25 mouse cellular contexts compared by ENCODE assay signal in the genomic region with DNA sequence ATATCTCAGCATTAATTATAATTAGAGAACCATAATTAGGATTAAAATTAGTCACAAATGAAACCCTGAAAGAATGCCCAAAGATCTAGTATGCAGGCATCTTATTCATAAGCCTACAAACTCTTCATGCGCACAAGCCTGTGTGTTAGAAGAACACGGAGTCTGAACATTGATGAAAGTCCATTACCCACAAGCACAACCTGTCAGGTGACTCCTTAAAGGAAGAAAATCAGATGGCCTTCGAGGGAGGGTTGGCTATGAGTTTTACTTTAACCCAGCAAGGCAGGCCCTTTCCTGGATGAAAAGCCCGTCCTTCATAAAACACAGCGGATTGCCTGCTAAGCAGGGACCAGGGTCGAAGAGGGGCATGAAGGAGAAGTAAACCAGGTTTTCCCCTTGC. TPM values are rescaled to one million over a fixed set of nuclear protein-coding genes. Genes with fewer than 3 reads are reported as not detected.
DNase-seq lines count a peak whose midpoint lies in the region; ATAC-seq lines count a peak whose summit lies in the region.
"Had no signal": no experiment of that assay in that cellular context is flagged by ENCODE, and none has a peak within 500 bp of the region (broad histone marks: within the 10 kb centered on the region; RNA-seq: fewer than 3 reads in every experiment).

No protein-coding gene starts in this region.

- H3K27ac ChIP-seq in kidney, embryonic 15.5 days: no peak overlapping the region
- no peak overlapping the region for H3K27ac ChIP-seq in intestine, embryonic 16.5 days (ENCODE audit: low read length)
- H3K27ac ChIP-seq in forebrain, embryonic 13.5 days: no peak overlapping the region
- H3K27ac ChIP-seq: embryonic facial prominence, embryonic 10.5 days; gastrocnemius, adult 2 months; heart, embryonic 13.5 days; hindbrain, embryonic 12.5 days had no signal

- H3K9ac ChIP-seq in kidney, embryonic 15.5 days: no peak overlapping the region
- H3K9ac ChIP-seq in intestine, embryonic 16.5 days (ENCODE audit: low read depth, low read length): no peak overlapping the region
- H3K9ac ChIP-seq in forebrain, embryonic 13.5 days: no peak overlapping the region
- H3K9ac ChIP-seq: heart, embryonic 13.5 days; hindbrain, embryonic 12.5 days had no signal

- WGBS in kidney, embryonic 15.5 days: 82% methylated on average over 6 of the region's 6 CpGs
- WGBS in intestine, embryonic 16.5 days: 73% methylated on average over 6 of the region's 6 CpGs
- 88% methylated on average over 6 of the region's 6 CpGs for WGBS in forebrain, embryonic 13.5 days

- no peak overlapping the region for H3K4me2 ChIP-seq in kidney, embryonic 15.5 days
- H3K4me2 ChIP-seq in intestine, embryonic 16.5 days (ENCODE audit: low read depth, low read length): no peak overlapping the region
- H3K4me2 ChIP-seq in forebrain, embryonic 13.5 days: no peak overlapping the region
- H3K4me2 ChIP-seq: heart, embryonic 13.5 days; hindbrain, embryonic 12.5 days had no signal

- no peak overlapping the region for H3K4me3 ChIP-seq in kidney, embryonic 15.5 days (replicated peaks)
- H3K4me3 ChIP-seq in intestine, embryonic 16.5 days (ENCODE audit: low read length): no peak overlapping the region
- H3K4me3 ChIP-seq in forebrain, embryonic 13.5 days: no peak overlapping the region
- H3K4me3 ChIP-seq: embryonic facial prominence, embryonic 10.5 days; gastrocnemius, adult 2 months; heart, embryonic 13.5 days; hindbrain, embryonic 12.5 days had no signal

- no peaks in the 10 kb centered on the region for H3K4me1 ChIP-seq in kidney, embryonic 15.5 days
- no peaks in the 10 kb centered on the region for H3K4me1 ChIP-seq in intestine, embryonic 16.5 days (ENCODE audit: control insufficient read depth, insufficient read depth, low read length)
- H3K4me1 ChIP-seq in forebrain, embryonic 13.5 days: no peaks in the 10 kb centered on the region
- H3K4me1 ChIP-seq: embryonic facial prominence, embryonic 10.5 days; heart, embryonic 13.5 days; hindbrain, embryonic 12.5 days had no signal

- no peaks in the 10 kb centered on the region for H3K36me3 ChIP-seq in kidney, embryonic 15.5 days
- no peaks in the 10 kb centered on the region for H3K36me3 ChIP-seq in intestine, embryonic 16.5 days (ENCODE audit: control insufficient read depth, insufficient read depth, low read length)
- no peaks in the 10 kb centered on the region for H3K36me3 ChIP-seq in forebrain, embryonic 13.5 days (ENCODE audit: poor library complexity, severe bottlenecking)
- H3K36me3 ChIP-seq: embryonic facial prominence, embryonic 10.5 days; G1E; heart, embryonic 13.5 days; hindbrain, embryonic 12.5 days had no signal

- intact Hi-C loops in heart, postnatal 25 days (cut with DNase I): no loop called here

- H3K9me3 ChIP-seq in kidney, embryonic 15.5 days (replicated peaks): no peaks in the 10 kb centered on the region
- H3K9me3 ChIP-seq in intestine, embryonic 16.5 days (ENCODE audit: control insufficient read depth, low read length): no peaks in the 10 kb centered on the region
- H3K9me3 ChIP-seq in forebrain, embryonic 13.5 days (replicated peaks): no peaks in the 10 kb centered on the region
- H3K9me3 ChIP-seq: embryonic facial prominence, embryonic 10.5 days; heart, embryonic 13.5 days; hindbrain, embryonic 12.5 days had no signal

- peak; percentile 34 for DNase-seq in heart, adult 11 months
- no peak for DNase-seq in heart, postnatal 25 days (ENCODE audit: low spot score)
- peak; percentile 86 for DNase-seq in kidney, adult 9 months
- no peak for DNase-seq in embryo, embryonic 10 days (ENCODE audit: low spot score)
- DNase-seq: adrenal gland, postnatal 14 days; B cell, adult 2 months; cerebellum, adult 11-12 months; cerebellum, adult 9-10 months; cerebellum, postnatal 36 days; gastrocnemius, adult 2 months; gastrocnemius, postnatal 25 days; heart, postnatal 4 days had no signal

- no peak for ATAC-seq in kidney, embryonic 15.5 days (replicated peaks; ENCODE audit: low FRiP score)
- ATAC-seq in intestine, embryonic 16.5 days: peak; percentile 50
- ATAC-seq in forebrain, embryonic 13.5 days: no peak
- ATAC-seq: CD4-positive, CD25-positive, alpha-beta regulatory T cell, adult 4 months; forebrain, embryonic 14.5 days; hindbrain, embryonic 16.5 days had no signal

- no peaks in the 10 kb centered on the region for H3K27me3 ChIP-seq in kidney, embryonic 15.5 days
- H3K27me3 ChIP-seq in intestine, embryonic 16.5 days (replicated peaks; ENCODE audit: control insufficient read depth, insufficient read depth, low read length): no peaks in the 10 kb centered on the region
- no peaks in the 10 kb centered on the region for H3K27me3 ChIP-seq in forebrain, embryonic 13.5 days
- H3K27me3 ChIP-seq: heart, embryonic 13.5 days; hindbrain, embryonic 12.5 days had no signal

RNA-seq across cellular contexts. Expression of gene Txndc8, which starts 35.9 kb away (rescaled TPM):
- total RNA-seq in heart, postnatal 25 days (2021): not detected
- polyA plus RNA-seq in kidney, embryonic 15.5 days (2015; fragmentation: Nextera tagmentation; extraction: Ambion mirVana): not detected in 2 replicates
- not detected in 2 replicates for polyA plus RNA-seq in intestine, embryonic 16.5 days (2015; fragmentation: Nextera tagmentation; extraction: Ambion mirVana)
- not detected in 2 replicates for polyA plus RNA-seq in forebrain, embryonic 13.5 days (2015; fragmentation: Nextera tagmentation; extraction: Ambion mirVana)
- total RNA-seq: adrenal gland, postnatal 14 days; G1E; gastrocnemius, adult 2 months; gastrocnemius, postnatal 25 days; granulocyte monocyte progenitor cell, adult 5-6 weeks; heart, postnatal 4 days had no signal
- polyA plus RNA-seq: CD4-positive, CD25-positive, alpha-beta regulatory T cell, adult 4 months; embryonic facial prominence, embryonic 10.5 days; embryonic facial prominence, embryonic 14.5 days; forebrain, embryonic 14.5 days; G1E; heart, embryonic 13.5 days; heart, postnatal 0 days; hindbrain, embryonic 12.5 days; hindbrain, embryonic 16.5 days had no signal

Comparison
In these comparisons a context has a peak if more than half of its experiments do, and no peak if none do; other contexts are left out.
1. DNase-seq: peak in heart, adult 11 months (single experiment) and kidney, adult 9 months (single experiment); none in heart, postnatal 25 days (single experiment) and embryo, embryonic 10 days (single experiment).